Mouse (Mus musculus): ENCODE data around the gene Gpr18.

The Gpr18 gene

GRCm38 (mm10) chr14:121922016-121922415 lies 6.4 kb upstream of the Gpr18 start:
- DNase-seq (ENCODE audit: low read depth): no peak

GRCm38 (mm10) chr14:121920511-121921124 lies 5.0 kb upstream of the Gpr18 start:
- DNase-seq (ENCODE audit: low read depth): no peak

DNA sequence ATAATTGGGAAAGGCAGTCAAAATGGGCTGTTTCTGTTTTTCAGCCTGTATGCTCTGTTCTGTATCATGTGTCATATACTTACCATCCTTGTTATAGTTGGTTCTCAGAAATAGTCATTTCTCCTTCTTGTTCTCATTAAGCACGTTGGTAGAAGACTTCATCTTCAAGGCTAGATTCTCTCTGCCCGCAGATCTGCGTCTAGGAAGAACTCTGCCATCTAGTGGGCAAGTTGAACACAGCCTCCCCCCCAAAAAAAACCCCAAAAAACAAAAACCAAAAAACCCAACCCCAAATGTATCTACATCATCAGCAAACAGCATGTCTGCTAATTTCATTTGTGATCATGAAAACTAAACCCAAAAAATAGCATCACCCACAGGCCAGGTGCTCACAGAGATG lies 4.2 kb upstream of the Gpr18 start:
- no peak for DNase-seq (ENCODE audit: low read depth)

GRCm38 (mm10) chr14:121918266-121918665 lies 2.7 kb upstream of the Gpr18 start:
- no peak for DNase-seq (ENCODE audit: low read depth)

GRCm38 (mm10) chr14:121916311-121917094 lies 922 bp upstream of the Gpr18 start:
- no peak for DNase-seq (ENCODE audit: low read depth)

DNA sequence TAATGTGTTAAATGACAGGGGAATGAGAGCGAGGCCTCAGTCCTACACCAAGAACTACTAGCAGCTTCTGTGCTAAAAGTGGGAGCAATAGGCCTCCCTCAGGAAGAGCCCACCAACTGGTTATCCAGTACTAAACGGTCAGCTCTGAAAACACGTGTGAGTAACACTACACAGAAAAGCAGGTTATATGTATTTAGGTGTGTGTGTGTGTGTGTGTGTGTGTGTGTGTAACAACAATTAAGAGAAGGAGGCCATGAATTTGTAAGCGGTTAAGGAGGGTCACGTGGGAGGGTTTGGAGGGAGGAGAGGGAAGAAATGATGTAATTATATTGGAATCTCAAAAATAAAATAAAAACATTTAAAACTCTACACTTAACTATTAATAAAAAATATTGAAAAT lies 438 bp downstream of the Gpr18 start:
- DNase-seq (ENCODE audit: low read depth): no peak

DNA sequence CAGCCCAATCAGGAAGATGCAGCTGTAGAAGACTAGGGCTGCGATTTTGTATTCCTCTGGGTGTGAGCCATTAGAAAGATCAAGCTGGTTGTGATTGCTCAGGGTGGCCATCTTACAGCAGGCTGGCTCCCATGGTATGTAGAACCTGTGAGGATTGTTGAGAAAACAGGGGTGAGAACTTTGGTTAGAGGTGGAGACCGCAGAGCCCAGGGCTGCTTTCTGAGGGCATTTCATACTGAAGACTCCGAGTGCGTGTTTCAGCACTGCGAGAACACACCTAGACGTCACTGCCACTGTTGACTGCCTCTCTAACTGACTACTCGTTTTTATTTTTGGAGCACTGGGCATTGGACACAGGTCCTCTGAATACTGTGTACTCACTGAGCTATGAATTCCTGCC lies 3.1 kb downstream of the Gpr18 start:
- no peak for DNase-seq (ENCODE audit: low read depth)

DNA sequence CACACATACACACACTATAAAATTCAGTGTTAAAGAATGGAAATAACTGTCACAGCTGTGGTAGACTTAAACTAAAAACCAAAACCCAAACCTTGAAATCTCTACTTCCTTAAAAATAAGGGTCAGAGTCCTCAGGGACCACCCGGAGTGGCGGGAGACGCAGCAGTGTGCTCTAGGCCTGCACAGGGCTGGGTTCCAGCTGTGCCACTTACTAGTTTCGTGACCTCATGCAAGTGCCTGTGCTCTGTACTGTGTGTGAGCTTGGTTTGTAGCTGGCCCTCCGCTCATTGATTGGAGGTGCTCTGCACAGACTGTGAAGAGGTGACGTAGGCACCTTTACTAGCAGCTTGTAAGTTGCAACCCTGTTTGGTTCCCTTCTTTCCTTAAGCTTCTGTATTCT lies 5.7 kb downstream of the Gpr18 start:
- DNase-seq (ENCODE audit: low read depth): no peak

DNA sequence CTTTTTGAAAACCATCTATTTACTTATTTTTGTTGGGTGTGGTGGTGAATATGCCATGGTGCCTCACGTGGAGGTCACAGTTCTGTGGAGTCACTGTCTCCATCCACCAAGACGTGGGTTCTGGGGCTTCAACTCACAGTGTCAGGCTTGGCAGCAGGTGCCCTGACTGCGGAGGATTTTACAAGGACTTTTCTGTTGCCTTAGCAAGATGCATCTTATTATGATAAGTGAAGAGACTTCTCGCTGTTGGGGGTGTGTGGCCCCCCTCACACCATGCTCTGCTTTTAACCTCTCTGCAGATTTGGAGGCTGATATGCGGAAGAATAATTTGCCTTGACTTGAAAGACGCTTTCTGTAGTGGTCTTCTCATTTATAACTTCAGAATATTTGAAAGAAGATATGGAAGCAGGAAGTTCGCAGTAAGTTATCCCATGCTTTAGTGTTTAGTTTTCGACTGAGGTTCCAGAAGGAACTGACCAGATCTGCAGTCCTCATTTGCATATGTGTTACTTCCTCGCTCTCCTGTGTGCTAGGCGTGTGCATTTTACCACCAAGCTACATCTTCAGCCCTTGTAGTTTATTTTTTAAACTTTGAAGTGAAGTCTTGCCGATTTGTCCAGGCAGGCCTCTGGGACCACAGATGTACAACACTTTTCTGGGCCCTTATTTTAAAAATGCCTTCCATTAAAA lies 8.4 kb downstream of the Gpr18 start:
- no peak for DNase-seq (ENCODE audit: low read depth)

GRCm38 (mm10) chr14:121906341-121906991 lies 9.1 kb downstream of the Gpr18 start:
- peak; percentile 63 for DNase-seq (ENCODE audit: low read depth)

- DNase-seq (ENCODE audit: low read depth): no peak
These were observed 10.8 kb downstream of the Gpr18 start for GRCm38 (mm10) chr14:121904754-121905153.

GRCm38 (mm10) chr14:121903381-121903876 lies 12.2 kb downstream of the Gpr18 start:
- DNase-seq (ENCODE audit: low read depth): no peak

DNA sequence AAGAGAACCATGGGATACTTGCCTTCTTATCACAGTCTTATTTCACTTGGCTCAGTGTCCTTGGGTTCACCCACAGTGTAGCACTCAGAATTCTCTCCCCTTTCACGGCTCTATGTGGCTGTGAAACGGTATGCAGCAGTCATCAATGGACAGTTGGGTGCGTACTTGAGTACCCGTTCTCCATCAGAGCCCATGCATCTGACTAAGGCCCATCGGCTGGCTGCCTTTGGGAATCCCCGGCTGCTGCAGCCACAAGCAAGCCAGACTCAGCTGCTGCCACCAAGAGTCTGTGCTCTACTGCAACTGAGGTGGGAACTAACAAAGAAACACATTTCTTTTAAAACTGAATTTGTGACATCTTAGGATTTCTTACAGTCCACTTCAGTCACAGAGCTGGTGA lies 14.1 kb downstream of the Gpr18 start:
- DNase-seq (ENCODE audit: low read depth): no peak

- no peak for DNase-seq (ENCODE audit: low read depth)
These were observed 16.5 kb downstream of the Gpr18 start for GRCm38 (mm10) chr14:121899071-121899470.

- DNase-seq (ENCODE audit: low read depth): no peak
These were observed 17.1 kb downstream of the Gpr18 start for GRCm38 (mm10) chr14:121898509-121898908.

DNA sequence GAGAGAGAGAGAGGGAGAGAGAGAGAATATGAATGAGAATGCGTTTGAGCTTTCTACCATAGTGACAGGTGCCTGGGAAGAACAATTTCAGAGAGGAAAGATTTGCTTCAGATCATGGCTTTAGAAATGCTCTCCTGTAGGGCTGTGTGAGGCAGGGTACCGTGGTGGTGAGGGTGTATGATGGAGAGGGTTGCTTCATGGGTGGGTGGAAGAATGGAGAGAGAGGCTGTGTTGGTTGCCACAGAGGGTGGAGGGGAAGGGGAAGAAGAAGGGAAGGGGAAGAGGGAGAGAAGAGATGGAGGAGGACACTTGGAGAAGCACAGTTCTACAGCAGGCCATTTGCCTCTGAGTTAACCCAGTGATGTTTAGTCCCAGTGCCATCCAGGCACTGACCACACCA lies 17.8 kb downstream of the Gpr18 start:
- DNase-seq (ENCODE audit: low read depth): no peak

DNA sequence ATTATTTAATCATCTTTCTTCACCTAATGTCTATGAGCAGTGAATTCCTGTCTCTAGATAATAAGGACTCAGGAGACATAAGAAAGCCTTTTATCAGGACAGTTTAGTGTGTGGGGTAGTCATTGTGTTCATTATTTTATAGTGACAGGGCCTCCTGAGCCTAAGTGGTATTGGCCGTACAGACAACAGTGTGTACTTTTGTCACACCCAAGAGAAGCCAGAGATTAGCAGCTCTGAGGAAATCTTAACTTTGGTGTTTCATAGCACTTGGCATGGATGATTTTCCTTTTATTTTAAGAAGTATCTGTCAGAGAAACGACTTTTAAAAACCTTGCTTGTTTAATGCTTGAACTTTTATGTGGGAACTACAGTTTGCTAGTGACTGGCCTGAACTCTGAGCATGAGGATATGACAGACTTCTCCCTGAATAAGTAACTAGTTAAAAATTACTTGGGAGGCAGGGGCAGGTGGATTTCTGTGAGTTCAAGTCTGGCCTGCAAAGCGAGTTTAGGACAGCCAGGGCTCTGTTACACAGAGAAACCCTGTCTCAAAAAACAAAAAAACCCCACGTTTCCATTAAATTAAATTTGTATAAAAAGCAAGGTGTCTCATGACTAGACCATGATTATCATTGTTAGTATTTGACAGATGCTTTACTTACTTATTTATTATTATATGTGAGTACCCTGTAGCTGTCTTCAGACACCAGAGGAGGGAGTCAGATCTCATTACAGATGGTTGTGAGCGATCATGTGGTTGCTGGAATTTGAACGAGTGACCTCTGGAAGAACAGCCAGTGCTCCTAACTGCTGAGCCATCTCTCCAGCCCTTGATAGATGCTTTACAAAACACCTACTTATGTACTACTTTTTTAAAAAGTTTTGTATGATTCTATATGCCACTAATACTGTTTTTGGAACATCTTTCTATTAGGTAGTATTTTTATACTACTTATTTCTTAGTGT lies 19.2 kb downstream of the Gpr18 start:
- DNase-seq (ENCODE audit: low read depth): no peak

GRCm38 (mm10) chr14:121895316-121895715 lies 20.3 kb downstream of the Gpr18 start:
- no peak for DNase-seq (ENCODE audit: low read depth)

DNA sequence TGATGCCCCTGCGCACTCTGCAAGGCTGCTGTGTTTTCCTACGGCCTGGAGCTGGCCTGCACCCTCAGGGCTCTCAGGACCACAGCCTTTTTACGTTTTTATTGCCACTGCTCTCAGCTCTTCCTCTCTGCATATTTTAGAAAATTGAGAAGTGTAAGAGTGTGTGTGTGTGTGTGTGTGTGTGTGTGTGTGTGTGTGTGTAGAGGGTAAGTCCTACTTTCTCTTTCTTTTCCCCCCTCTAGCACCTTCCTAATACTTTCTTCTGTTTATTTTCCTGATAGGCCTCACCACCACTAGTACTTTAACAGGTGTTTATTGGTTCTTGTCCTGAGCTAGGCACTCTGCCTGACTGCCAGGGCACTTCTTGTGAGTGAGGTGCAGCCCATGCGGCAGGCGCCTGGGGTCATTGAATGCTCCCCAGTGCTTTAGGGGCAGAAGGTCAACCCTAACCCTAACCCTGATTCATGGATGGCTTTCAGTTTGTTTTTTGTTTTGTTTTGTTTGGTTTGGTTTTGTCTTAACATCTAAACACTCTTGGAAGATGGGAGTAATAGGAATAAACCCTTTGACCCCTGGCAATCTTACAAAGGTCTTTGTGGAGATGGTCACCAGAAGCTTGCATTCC lies 21.0 kb downstream of the Gpr18 start:
- no peak for DNase-seq (ENCODE audit: low read depth)

DNA sequence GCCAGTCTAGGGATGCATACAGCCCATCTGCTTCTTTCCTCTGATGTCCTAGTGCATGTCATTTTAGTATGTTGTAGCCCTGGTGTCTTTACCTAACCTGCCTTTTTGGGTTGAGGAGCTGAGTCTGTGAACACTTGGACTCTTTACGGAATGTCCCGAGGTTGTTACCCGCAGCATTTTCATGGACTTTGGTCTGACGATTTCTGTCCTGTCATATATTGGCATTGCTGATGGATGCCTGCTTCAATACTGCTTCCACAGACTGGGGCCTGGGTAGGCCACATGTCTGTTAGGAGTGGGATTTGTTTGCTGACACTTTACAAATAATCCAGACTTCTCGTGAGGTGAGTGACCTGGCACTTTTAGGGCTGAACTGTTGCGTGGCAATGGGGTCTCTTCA lies 21.8 kb downstream of the Gpr18 start:
- DNase-seq (ENCODE audit: low read depth): no peak
